Mouse (Mus musculus): ENCODE data around the gene Pdgfb. TPM values are rescaled to one million over a fixed set of nuclear protein-coding genes. Genes with fewer than 3 reads are reported as not detected.

The Pdgfb gene
- polyA plus RNA-seq, 1 experiment: 27.2 TPM

GRCm38 (mm10) chr15:79984152-79984551, 30.6 kb downstream of the Pdgfb start:
- no peak overlapping the region for H3ac ChIP-seq (ENCODE audit: control insufficient read depth, insufficient read length, low read depth)
- no peaks in the 10 kb centered on the region for H3K27me3 ChIP-seq (ENCODE audit: control insufficient read depth, insufficient read depth, insufficient read length)
- no peaks in the 10 kb centered on the region for H3K79me2 ChIP-seq (ENCODE audit: control insufficient read depth, insufficient read depth)
- TF ChIP-seq CEBPB (IDR thresholded peaks at IDR 0.05; ENCODE audit: low read depth) (no peak), MYOG (IDR thresholded peaks at IDR 0.05; ENCODE audit: control insufficient read depth, extremely low read depth, insufficient read length) (no peak), MYOD1 (IDR thresholded peaks at IDR 0.05; ENCODE audit: control insufficient read depth, insufficient read length, low read depth) (no peak), USF1 (IDR thresholded peaks at IDR 0.05; ENCODE audit: low read depth) (no peak), MAX (IDR thresholded peaks at IDR 0.05) (no peak), CTCF (IDR thresholded peaks at IDR 0.05; ENCODE audit: control insufficient read depth, insufficient read depth, insufficient read length) (no peak), FOSL1 (IDR thresholded peaks at IDR 0.05; ENCODE audit: insufficient read depth, low read length, poor library complexity, severe bottlenecking) (no peak)
- no peaks in the 10 kb centered on the region for H3K36me3 ChIP-seq (ENCODE audit: control insufficient read depth, insufficient read depth)
- no peaks in the 10 kb centered on the region for H3K79me3 ChIP-seq (ENCODE audit: low read depth)
- H3K4me3 ChIP-seq (ENCODE audit: insufficient read depth, poor library complexity, severe bottlenecking): no peak overlapping the region

GRCm38 (mm10) chr15:79980716-79981115, 34.1 kb downstream of the Pdgfb start:
- no peaks in the 10 kb centered on the region for H3K79me3 ChIP-seq (ENCODE audit: low read depth)
- H3ac ChIP-seq (ENCODE audit: control insufficient read depth, insufficient read length, low read depth): no peak overlapping the region
- H3K27me3 ChIP-seq (ENCODE audit: control insufficient read depth, insufficient read depth, insufficient read length): no peaks in the 10 kb centered on the region
- H3K79me2 ChIP-seq (ENCODE audit: control insufficient read depth, insufficient read depth): no peaks in the 10 kb centered on the region
- no peak overlapping the region for H3K4me3 ChIP-seq (ENCODE audit: insufficient read depth, poor library complexity, severe bottlenecking)
- TF ChIP-seq USF1 (IDR thresholded peaks at IDR 0.05; ENCODE audit: low read depth) (no peak), CEBPB (IDR thresholded peaks at IDR 0.05; ENCODE audit: low read depth) (no peak), MAX (IDR thresholded peaks at IDR 0.05) (no peak)
- H3K36me3 ChIP-seq (ENCODE audit: control insufficient read depth, insufficient read depth): no peaks in the 10 kb centered on the region

GRCm38 (mm10) chr15:79972186-79972585, 42.6 kb downstream of the Pdgfb start:
- Histone ChIP-seq H3K79me3 (ENCODE audit: low read depth) (no peaks in the 10 kb centered on the region), H3K4me3 (ENCODE audit: insufficient read depth, poor library complexity, severe bottlenecking) (no peak overlapping the region), H3K27me3 (ENCODE audit: control insufficient read depth, insufficient read depth, insufficient read length) (no peaks in the 10 kb centered on the region), H3K36me3 (ENCODE audit: control insufficient read depth, insufficient read depth) (no peaks in the 10 kb centered on the region), H3K79me2 (ENCODE audit: control insufficient read depth, insufficient read depth) (no peaks in the 10 kb centered on the region), H3ac (ENCODE audit: control insufficient read depth, insufficient read length, low read depth) (no peak overlapping the region)
- TF ChIP-seq CTCF (IDR thresholded peaks at IDR 0.05; ENCODE audit: control insufficient read depth, insufficient read depth, insufficient read length) (no peak), CEBPB (IDR thresholded peaks at IDR 0.05; ENCODE audit: low read depth) (no peak), USF1 (IDR thresholded peaks at IDR 0.05; ENCODE audit: low read depth) (no peak), FOSL1 (IDR thresholded peaks at IDR 0.05; ENCODE audit: insufficient read depth, low read length, poor library complexity, severe bottlenecking) (no peak), MAX (IDR thresholded peaks at IDR 0.05) (no peak), MYOD1 (IDR thresholded peaks at IDR 0.05; ENCODE audit: control insufficient read depth, insufficient read length, low read depth) (no peak), MYOG (IDR thresholded peaks at IDR 0.05; ENCODE audit: control insufficient read depth, extremely low read depth, insufficient read length) (no peak)

- Histone ChIP-seq H3ac (ENCODE audit: control insufficient read depth, insufficient read length, low read depth) (no peak within 1 kb of the TSS), H3K36me3 (ENCODE audit: control insufficient read depth, insufficient read depth) (no peaks in the 10 kb centered on the region), H3K27me3 (ENCODE audit: control insufficient read depth, insufficient read depth, insufficient read length) (no peaks in the 10 kb centered on the region), H3K4me3 (ENCODE audit: insufficient read depth, poor library complexity, severe bottlenecking) (no peak within 1 kb of the TSS), H3K79me2 (ENCODE audit: control insufficient read depth, insufficient read depth) (no peaks in the 10 kb centered on the region), H3K79me3 (ENCODE audit: low read depth) (no peaks in the 10 kb centered on the region)
- TF ChIP-seq FOSL1 (IDR thresholded peaks at IDR 0.05; ENCODE audit: insufficient read depth, low read length, poor library complexity, severe bottlenecking): no peak
- TF ChIP-seq MAX (IDR thresholded peaks at IDR 0.05): no peak
- TF ChIP-seq CEBPB (IDR thresholded peaks at IDR 0.05; ENCODE audit: low read depth): no peak
- no peak for TF ChIP-seq CTCF (IDR thresholded peaks at IDR 0.05; ENCODE audit: control insufficient read depth, insufficient read depth, insufficient read length)
- no peak for TF ChIP-seq USF1 (IDR thresholded peaks at IDR 0.05; ENCODE audit: low read depth)
Measured at GRCm38 (mm10) chr15:79970940-79971339, 43.8 kb downstream of the Pdgfb start, which contains the start of gene Cbx7. TSS of gene Cbx7 (minus strand) at chr15:79971119.

- TF ChIP-seq FOSL1 (IDR thresholded peaks at IDR 0.05; ENCODE audit: insufficient read depth, low read length, poor library complexity, severe bottlenecking) (no peak), MAX (IDR thresholded peaks at IDR 0.05) (no peak)
- Histone ChIP-seq H3K27me3 (ENCODE audit: control insufficient read depth, insufficient read depth, insufficient read length) (no peaks in the 10 kb centered on the region), H3K4me3 (ENCODE audit: insufficient read depth, poor library complexity, severe bottlenecking) (no peak overlapping the region)
Measured at GRCm38 (mm10) chr15:79970491-79970890, 44.3 kb downstream of the Pdgfb start.

GRCm38 (mm10) chr15:79967346-79967745, 47.4 kb downstream of the Pdgfb start:
- Histone ChIP-seq H3K27me3 (ENCODE audit: control insufficient read depth, insufficient read depth, insufficient read length) (no peaks in the 10 kb centered on the region), H3K79me3 (ENCODE audit: low read depth) (no peaks in the 10 kb centered on the region), H3K79me2 (ENCODE audit: control insufficient read depth, insufficient read depth) (no peaks in the 10 kb centered on the region), H3K4me3 (ENCODE audit: insufficient read depth, poor library complexity, severe bottlenecking) (no peak overlapping the region), H3K36me3 (ENCODE audit: control insufficient read depth, insufficient read depth) (no peaks in the 10 kb centered on the region), H3ac (ENCODE audit: control insufficient read depth, insufficient read length, low read depth) (no peak overlapping the region)
- TF ChIP-seq CEBPB (IDR thresholded peaks at IDR 0.05; ENCODE audit: low read depth) (no peak), MYOG (IDR thresholded peaks at IDR 0.05; ENCODE audit: control insufficient read depth, extremely low read depth, insufficient read length) (no peak), MAX (IDR thresholded peaks at IDR 0.05) (no peak), CTCF (IDR thresholded peaks at IDR 0.05; ENCODE audit: control insufficient read depth, insufficient read depth, insufficient read length) (no peak), FOSL1 (IDR thresholded peaks at IDR 0.05; ENCODE audit: insufficient read depth, low read length, poor library complexity, severe bottlenecking) (no peak), MYOD1 (IDR thresholded peaks at IDR 0.05; ENCODE audit: control insufficient read depth, insufficient read length, low read depth) (no peak), USF1 (IDR thresholded peaks at IDR 0.05; ENCODE audit: low read depth) (no peak)

More at GRCm38 (mm10) chr15:79970491-79970890, 44.3 kb downstream of the Pdgfb start:
- H3K36me3 ChIP-seq (ENCODE audit: control insufficient read depth, insufficient read depth): no peaks in the 10 kb centered on the region
- no peaks in the 10 kb centered on the region for H3K79me2 ChIP-seq (ENCODE audit: control insufficient read depth, insufficient read depth)
- H3K79me3 ChIP-seq (ENCODE audit: low read depth): no peaks in the 10 kb centered on the region
- H3ac ChIP-seq (ENCODE audit: control insufficient read depth, insufficient read length, low read depth): no peak overlapping the region
